Mouse (Mus musculus) kidney, adult 11 months (tissue): ENCODE data around the gene Zfp146.
"Not testable (repeated sequence)": the region's sequence is repeated elsewhere in the genome, so short reads cannot be mapped to it uniquely, and the experiment has no call there.

Experiments
- DNase-seq: peaks from one replicate; pipeline ENCODE4 v3.0.0; 2022

Zfp146 gene

DNA sequence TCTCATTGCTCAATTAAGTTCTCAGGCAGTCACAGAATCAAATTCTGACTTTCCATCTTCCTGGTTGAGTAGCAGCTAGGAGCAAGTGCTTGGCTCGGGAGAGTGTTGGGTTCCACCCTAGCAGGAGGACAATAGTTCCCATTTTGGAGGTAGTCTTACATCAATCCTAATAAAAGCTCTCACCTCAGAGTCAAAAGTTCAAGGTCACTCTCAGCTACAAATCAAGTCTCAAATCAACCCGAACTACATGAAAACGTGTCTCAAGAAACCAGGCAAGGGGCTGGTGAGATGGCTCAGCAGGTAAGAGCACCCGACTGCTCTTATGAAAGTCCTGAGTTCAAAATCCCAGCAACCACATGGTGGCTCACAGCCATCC lies 19.6 kb upstream of the Zfp146 start:
- DNase-seq: no peak

DNA sequence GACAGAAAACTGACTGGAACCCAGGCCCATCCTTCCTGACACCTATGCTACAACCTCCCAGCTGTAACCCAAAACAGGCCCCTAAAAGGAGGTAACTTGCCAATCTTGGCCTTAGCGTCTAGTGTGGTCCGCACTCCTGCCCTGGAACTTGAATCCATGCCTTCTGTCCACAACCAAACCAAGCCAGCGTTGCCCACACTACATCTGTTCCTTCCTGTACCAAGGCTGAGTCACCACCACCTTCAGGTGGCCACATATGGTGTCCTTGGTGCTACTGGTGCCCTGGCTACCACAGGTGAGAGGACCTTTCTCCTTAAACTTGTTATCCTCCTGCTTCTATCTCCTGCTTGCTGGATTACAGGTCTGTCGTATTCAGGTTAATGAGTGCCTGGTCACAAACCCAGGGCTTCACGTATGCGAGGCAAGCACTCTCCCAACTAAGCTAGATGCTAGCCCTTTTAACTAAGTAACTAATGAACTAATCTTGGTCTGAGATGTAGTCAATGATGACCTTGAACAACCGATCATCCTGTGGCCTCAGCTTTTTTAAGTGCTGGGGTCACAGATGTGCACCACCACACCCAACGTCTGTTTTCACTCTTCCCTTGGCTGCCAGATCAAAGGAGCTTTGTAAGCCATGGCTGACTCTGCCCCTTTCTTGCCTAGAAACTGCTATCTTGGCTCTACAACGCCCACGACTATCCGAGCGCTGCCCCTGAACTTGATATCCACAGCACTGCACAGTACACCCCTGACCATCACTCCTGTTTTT lies 19.0 kb upstream of the Zfp146 start:
- no peak for DNase-seq

DNA sequence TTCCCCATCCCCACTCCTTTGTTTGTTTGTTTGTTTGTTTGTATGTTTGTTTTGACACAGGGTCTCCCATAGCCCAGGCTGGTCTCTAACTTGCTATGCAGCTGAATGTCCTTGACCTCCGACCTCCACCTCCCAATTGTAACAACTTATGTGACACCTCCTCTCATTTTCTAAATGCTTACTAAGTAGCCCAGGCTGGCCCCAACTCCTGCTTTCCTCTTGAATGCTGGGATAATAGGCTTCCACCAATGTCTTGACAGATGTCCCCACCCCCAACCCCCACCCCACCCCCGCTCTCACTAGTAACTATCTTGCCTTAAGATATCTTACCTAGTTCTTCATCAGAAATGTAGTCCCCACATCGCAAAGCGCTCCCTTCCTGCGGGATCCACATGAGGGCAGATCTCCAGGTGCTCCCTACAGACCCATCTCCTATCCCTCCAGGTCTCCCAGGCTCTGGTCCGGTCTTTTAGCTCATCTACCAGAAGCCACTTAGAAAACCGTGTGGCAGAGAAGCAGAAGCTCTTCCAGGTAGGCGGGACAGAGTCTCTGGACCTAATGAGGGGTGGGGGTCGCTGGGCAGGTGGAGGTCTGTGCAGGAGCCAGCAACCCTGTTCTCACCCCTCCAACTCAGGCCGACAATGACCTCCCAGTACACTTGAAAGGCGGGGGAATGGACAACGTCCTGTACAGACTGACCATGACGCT lies 15.2 kb upstream of the Zfp146 start:
- no peak for DNase-seq

DNA sequence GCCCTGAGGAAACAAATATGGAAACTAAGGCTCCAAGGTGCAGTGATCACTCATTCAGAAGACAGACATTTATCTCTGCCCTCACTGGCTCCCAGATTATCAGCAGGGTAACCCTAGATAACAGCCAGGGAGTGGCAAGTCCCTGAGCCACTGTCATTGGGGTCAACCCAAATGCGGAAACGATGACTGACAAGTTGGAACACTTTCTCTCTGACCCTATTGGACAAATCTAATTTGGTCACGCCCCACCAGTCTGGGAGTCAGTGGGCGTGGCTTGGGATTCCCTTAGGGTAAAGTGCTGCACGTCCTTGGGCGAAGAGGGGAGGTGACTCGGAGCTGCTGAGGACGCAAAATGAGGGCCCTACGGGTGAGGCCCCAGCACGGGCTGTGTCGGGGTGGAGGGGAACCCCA lies 14.3 kb upstream of the Zfp146 start, which contains the start of gene Cox7a1:
Gene Cox7a1, plus strand, starts transcription at position 266 of the 411 bp plus-strand sequence.
- DNase-seq: peak; percentile 92

DNA sequence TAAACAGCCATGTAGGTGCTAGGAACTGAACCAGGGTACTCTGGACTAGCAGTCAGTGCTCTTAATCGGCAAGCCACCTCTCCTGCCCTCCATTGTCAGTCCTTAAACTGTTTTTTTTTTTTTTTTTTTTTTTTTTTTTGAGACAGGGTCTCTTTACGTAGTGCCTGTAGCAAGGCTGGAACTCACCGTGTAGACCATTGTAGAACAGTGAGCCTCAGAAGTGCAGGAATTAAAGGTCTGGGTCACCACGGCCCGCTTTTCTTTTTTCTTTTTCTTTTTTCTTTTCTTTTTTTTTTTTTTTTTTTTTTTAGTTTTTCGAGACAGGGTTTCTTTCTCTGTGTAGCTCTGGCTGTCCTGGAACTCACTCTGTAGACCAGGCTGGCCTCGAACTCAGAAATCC lies 13.6 kb upstream of the Zfp146 start:
- DNase-seq: not testable (repeated sequence)

DNA sequence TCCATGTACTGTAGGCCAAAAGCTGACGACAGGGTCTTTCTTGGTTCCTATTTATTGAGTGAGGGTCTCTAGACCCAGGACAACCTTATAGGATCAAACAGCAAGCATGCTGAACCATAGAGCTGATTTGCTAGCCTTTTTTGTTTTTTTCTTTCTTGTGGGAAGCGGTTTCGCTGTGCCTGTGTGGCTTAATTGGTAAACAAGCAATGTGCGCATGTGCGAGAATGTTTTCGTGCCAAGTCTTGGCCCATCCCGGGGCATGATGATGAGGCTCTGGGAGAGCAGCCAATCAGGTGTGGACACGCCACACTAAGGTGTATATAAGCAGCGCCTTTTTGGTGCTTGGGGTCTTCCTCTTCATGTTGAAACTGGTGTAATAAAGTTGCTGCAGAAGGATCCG lies 12.4 kb upstream of the Zfp146 start:
- not testable (repeated sequence) for DNase-seq

DNA sequence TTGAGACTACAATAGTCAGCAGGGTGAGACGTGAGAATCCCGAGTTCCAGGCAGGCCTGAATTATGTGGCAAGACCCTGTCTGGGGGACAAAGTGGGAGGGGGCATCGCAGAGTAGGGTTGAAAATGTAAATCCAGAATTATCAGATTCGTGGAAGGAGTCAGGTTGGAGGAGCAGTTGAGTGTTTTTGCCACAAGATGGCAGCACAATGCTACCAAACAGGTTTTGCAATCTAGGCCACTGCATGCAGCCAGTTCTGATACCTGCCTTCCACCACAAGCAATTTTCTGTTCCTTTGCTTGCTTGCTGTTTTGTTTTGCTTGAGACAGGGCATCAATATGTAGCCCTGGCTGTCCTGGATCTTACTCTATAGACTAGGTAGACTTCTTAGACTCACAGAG lies 11.8 kb upstream of the Zfp146 start:
- peak; percentile 63 for DNase-seq

DNA sequence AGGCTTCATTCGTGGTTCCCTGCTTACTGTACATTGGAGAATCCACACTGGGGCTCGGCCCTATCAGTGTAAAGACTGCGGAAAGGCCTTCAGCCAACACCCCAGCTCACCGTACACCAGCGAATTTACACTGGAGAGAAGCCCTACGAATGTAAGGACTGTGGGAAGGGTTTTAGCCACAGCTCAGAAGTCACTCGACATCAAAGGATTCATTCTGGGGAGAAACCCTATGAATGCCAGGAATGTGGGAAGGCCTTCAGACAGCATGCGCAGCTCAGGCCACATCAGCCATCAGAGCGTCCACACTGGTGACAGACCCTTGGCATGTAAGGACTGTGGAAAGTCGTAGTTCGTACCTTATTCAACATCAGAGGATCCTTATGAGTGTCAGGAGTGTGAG lies 8.7 kb upstream of the Zfp146 start:
- no peak for DNase-seq

DNA sequence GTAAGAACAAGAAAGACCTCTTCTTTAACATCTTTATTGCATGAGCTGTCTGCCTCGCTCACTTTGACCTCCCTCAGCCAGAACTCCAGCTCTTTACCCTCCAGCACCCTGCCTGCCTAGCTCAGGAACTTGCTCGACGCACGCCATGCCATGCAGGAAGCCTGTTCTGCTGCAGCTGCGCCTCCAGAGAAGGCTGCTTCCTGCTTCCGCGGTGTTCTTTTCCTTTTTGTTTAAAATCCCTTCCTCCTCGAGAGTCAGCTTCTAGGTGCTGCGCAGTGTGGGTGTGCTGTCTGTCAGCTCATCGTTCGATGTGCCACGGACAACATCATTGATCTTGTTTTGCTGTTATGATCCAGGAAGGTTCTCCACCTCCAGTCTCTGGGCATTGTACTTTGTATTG lies 6.9 kb upstream of the Zfp146 start:
- DNase-seq: no peak

DNA sequence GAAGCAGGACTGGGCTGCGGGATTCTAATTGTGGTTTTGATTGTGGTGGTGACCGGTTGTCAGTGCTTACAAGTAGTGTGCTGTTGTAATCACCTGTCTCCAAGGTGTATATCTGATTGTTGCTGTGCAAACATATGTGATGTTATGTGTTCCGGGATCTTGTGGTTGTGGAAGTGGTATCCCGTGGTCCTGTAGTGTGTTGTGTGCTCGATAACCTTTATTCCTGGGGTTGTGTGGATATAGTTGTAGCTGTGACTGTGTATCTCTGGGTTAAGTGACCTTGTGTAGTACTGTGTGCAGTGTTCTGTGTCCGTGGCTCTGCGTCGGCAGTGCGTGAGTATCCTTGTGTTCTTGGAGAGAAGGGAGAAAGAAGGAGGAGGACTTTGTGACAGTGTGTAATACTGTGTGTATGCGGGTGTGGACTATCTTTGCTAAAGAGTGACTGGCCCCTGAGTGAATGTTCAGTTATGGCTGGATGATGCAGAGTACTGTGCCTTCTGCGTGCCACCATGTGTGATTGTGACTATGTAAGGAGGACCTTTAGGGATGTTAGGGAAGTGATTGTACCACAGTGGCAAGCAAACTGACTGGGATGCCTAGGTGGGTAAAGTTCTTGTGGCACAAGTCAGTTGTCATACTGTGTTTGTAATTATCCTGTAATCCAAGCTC lies 867 bp upstream of the Zfp146 start:
- no peak for DNase-seq

DNA sequence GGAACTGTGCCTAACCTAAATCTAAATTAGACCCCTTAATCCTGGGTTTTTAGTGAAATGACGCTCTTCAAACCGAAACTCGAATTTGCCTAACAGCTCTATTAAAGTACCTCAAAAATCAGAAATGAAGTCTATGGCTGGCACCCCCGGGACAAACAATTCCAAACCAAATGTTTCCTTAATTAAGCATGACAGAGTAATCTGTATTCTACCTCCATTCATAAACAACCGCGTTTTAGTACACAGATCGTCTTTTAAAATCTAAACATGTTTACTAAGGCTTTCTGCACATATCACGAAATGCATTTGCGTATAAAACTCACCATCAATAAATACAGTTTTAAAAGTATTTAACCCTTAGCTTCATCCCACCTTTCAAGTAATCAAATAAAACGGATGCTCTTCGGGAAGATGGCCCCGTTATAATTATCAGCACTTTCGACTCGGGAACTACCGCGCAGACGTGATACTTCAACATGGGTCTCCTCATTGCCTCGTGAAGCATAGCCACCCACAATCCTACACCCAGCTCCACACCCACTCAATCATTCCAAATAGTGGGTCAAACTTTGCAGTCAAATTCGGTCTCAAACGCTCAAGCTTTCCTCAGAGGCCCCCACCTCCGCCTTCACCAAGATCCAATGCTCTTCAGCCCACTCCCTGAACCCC lies 502 bp downstream of the Zfp146 start:
- no peak for DNase-seq

DNA sequence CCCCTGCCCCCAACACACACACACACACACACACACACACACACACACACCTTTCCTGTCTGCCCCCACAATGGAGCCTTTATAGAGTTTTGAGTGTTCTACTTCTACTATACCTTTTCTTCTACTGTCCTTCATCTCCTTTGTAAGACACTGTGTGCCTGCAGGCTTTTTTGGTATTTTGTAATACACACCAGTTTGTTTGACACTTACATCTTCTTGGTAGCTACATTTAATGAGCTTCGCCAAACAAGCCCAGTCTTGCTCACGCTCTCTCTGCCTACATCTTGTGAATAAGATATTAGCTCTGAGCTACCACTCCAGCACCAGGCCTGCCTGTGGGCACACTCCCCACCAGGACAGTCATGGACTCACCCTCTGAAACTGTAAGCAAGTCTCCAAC lies 4.8 kb downstream of the Zfp146 start:
- no peak for DNase-seq

DNA sequence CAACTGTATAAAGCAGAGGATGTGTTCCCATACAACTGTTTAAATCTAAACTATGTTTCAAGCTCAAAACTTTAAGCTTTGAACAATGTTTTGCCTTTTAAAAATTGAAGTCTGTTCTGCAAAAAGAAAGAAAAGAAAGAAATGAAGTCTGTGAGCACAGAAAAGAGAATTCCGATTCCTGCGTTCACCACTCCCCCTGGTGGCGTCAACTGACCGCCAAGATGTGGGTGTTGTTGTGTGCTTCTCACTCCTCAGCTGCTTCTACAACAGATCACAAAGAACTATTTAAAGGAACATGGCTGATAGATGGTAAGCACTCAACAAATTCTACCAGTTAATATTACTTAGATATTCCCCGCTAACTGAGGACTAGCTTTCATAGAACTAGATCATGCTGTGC lies 6.4 kb downstream of the Zfp146 start:
- no peak for DNase-seq

DNA sequence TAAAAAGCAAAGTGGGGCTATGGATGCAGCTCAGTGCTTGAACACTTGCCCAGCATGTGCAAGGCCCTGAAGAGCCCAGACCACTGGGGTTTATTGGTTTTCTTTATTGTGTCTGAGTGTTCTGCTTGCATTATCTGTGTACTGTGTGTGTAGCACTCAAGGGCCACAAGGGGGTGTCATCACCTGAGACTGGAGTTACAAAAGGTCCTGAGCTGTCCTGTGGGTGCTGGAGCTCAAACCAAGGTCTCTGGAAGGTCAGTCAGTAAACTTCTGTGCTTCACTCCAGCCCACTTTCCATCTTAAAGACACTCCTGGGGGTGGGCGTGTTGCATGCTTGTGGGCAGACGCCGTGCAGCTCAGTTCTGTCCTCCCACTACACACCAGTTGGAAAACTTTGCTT lies 14.0 kb downstream of the Zfp146 start:
- DNase-seq: no peak

DNA sequence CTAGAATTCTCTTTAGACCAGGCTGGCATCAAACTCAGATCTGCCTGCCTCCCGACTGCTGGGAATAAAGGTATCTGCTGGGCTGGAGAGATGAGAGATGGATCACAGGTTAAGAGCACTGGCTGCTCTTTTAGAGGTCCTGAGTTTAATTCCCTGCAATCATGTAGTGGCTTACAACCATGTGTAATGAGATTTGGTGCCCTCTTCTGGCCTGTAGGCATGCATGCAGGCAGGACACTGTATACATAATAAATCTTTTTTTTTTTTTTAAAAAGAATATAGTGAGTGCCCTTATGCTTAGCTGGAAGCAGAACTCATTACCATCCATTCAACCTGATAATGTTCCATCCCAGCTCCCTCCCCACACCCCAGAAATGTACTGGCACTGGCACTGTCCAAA lies 15.5 kb downstream of the Zfp146 start:
- DNase-seq: no peak

DNA sequence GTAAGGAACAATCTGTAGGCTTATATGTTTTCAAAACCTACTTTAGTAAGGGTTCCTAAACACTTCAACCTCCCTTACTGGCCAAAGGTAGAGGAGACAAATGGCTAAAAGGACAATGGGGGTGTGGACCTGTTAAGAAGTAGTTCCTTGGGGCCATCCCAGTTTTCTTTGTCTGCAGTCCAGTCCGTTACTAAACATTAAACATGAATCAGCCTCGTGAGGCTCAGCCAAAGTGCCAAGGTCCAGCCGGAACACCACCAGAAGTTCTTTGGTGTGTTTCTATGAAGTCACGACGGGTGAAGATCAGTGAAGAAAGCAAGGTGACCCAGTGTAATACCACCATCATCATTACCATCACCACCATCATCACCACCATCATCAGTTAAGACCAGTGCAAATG lies 22.5 kb downstream of the Zfp146 start:
- peak; percentile 59 for DNase-seq

DNA sequence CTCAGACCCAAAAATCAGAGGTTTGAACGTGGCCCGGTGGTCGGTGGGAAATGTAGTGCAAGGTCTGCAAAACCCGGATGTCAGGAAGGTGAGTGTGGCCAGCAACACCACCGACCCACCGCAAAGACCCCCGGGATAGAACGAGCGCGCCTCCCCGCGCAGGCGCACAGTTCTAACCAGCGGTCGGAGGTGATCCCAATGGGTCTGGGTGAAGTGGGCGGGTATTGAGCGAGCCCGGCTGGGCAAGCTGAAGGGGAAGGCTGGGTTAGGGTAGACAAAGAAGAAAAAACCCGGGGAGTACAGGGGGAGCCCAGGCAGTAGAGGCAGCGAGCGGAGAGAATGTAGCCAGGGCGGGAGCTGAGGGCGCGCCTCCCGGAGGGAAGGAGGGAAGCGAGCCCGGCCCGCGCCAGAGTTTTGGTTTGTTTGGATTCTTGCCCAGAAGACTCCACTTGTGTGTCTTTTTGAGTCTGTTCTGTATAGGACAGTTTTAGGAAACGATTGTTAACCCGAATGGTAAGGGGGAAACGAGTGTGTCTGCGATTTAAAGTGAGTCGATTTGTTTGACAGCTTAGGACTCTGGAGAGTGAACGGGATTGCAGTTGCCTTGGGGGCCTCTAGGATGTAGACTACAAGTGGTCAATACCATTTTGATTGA lies 25.9 kb downstream of the Zfp146 start:
- peak; percentile 29 for DNase-seq

DNA sequence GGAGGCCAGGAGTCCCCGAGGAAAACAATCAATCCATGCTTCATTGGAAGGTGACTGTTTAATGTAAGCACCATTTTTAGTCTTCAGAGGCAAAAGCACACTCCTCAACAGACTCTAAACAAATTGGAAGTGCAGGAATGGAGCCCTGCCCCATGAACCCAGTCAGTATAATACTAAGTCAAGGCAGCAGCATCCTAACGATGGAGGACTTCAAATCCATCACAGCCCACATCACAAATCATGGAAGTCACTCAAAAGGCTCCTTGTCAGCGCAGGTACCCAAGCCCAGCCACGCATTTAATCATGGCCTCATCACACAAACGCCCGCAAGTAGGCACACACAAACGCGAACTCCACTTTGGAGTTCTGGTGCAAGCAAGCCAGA lies 26.4 kb downstream of the Zfp146 start:
- DNase-seq: no peak

DNA sequence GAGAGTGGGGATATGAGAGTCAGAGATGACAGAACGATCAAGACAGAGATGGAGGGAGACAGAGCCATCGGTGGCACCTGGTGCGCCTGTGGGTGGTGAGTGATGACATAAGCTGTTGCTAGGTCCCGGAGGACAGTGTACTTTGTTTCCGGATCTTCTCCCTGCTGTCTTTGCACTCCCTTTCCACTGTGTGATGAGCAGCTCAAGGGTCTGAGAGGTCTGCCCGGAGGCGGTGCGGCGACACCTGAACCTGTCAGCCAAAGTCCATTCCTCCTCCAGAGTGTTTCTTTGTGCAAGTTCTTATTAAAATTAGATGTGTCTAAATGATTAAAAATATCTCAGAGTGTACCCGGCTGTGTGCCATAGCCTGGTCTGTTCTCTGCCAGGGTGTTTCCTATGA lies 32.7 kb downstream of the Zfp146 start:
- peak; percentile 23 for DNase-seq

DNA sequence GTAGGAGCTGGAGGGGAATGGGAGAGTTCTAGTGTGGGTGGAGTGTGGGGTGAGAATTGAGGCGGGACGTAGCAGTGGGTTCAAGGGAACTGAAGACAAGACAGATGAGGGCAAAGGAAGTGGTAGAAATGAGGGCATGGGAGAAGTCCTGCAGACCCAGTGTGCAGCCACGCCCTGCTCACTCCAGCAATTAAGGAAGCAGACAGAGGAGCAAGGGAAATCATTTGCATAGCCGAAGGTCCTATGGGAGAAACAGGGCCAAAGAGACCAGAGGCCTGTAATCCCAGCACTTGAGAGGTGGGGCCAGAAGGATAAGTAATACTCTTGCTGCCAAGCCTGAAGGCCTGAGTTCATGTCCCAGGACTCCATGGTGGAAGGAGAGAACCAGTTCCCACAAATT lies 37.2 kb downstream of the Zfp146 start:
- DNase-seq: no peak

DNA sequence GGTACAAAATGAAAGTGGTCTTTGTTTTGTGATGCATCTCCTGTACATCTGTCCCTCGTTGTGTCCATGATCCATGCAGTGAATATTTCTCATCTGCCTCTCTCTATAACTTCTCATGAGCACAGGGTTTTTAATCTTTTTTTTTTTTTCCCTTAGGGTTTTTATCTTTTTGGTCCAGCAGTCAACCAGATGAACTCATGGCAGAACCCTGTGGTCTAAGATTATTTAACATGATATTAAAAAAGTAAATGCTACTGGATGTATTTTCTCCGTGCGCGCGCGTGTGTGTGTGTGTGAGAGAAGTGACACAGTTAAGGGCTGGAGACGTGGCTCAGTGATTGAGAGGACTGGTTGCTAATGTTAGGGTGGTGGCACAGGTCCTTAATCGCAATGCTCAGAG lies 39.6 kb downstream of the Zfp146 start:
- DNase-seq: no peak

DNA sequence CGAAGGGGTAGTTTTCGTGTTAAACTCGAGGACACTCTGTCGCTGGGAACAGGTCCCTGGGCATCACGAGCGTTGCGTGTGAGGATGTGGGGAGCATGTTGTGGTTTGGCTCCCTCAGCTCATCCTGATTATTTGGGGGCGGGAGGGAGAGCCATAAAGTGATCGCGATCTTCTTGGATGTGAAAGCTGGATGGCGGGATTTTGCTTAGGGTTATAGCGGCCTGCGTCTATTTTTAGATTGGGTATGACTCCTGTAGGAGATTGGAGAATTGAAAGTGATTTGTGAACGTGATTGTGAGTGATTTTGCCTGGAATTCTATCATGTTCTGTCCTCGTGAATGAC lies 47.4 kb downstream of the Zfp146 start:
- no peak for DNase-seq
